Mouse (Mus musculus) gonadal fat pad, adult 2 months (tissue): ENCODE results near the gene Gpr84. TPM values are rescaled to one million over a fixed set of nuclear protein-coding genes. Genes with fewer than 3 reads are reported as not detected.
A peak's percentile ranks its signal among the peaks of the same experiment; 100 is the strongest.

Experiments
- DNase-seq: peaks from one replicate; pipeline ENCODE4 v3.0.0-alpha.2; 2012; ENCODE audit warnings: low read depth
- polyA plus RNA-seq: library from polyadenylated mRNA; depleted of rRNA; stranded (reverse); fragments of >200 nt; gene quantifications from 2 replicates; pipeline ENCODE4 v1.2.3, GENCODE M21; 2012

Gene Gpr84
- polyA plus RNA-seq, 1 experiment, result 0.39 TPM

DNA sequence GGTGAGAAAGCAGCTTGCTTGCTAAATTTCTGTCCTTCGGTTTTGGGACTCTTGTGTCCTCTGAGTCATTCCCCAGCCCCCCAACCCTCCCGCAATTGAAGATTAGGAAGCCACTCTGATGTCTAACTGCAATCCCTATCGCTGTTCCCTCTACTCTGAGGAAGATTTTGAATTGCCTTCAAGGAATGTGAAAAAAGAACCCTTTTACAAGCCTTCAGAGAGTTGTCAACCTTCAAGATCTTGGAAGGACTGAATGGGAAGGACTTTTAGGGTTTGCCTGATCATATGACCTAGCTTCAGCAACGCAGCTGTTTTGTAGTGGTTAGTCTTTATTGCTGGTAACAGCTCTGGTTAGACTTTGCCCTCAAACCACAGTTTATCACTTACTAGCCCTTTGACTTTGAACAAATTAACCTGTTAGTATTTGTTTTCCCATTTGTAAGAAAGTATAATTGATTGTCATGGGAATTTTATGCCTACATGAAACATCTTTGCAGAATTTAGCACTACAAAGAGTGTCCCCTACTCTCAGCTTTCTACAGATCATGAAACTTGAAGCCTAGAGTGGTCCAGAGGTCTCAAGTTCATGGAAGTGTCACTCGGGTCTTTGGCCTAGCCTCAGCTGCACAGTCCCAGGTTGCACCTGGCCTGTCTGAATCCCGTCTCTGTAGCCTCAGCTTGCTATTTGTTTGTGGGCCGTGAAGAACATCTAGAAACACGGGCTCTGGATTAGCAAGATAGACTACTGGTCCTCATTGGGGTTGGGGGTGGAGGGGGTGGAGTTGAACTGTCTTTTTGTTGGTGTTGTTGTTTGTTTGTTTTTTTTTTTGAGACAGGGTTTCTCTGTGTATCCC, 4.4 kb downstream of the Gpr84 start:
- no peak for DNase-seq

DNA sequence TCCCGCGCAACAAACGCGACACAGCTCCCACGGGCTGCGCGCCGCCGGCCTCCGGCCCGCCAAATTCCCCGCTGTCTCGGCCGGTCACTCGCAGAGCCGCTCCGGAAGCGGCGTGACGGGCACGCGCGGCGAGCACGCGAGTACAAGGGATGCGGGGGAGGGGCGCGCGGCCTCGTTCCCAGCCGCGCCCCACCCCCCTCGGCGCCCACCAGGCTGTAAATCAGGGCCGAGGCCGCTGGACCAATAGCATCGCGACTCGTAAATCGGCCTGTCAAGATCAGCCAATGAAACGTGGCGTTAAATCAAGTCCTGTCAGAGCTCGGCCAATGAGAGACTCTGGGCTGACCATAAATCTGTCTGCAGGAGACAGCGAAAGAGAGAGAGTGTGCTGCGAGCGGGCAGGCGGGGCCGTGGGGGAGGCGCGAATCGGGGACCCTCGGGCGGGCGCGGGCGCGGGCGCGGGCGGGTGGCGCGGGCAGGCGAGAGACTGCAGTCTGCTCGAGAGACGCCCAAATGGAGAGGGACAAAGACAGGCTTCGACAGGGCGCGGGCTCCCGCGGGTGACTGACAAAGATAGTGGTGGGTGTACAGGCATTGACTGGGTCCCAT, 5.2 kb downstream of the Gpr84 start:
- DNase-seq, result peak; percentile 87

- no peak for DNase-seq
Measured at GRCm38 (mm10) chr15:103304616-103304969, 5.8 kb downstream of the Gpr84 start.

- no peak for DNase-seq
Measured at GRCm38 (mm10) chr15:103303916-103304615, 6.3 kb downstream of the Gpr84 start.

DNA sequence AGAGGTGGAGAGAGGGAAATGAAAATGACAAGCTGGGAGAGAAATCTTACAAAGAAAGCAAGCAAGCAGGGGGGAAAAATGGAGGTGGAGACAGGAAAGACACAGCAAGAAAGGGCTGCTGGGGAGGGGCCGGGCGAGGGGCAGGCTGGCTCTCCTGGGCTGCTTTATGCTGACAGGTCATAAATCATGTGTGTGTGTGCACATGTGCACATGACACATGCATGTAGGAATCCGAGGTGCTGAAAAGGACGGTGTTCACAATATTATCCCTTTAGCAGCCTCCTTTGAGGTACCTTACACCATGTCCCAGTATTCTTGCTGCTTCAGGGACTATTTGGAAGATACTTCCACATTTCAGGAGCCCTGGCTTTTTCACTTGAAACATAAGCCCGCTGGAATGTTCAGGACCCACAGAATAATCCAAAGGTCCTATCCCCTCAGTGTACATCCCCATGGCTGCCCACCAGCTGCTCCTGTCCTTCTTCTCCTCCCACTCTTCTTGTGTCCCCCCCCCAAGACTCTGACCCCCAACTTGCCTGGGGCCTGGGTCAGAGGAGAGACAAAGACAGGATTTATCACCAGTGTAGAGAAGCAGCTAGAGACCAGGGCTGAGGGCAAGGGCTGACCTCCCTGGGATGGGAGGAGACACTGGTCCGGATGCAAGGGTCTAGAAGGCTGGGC, 7.9 kb downstream of the Gpr84 start:
- no peak for DNase-seq

GRCm38 (mm10) chr15:103301547-103302340, 8.7 kb downstream of the Gpr84 start:
- no peak for DNase-seq

DNA sequence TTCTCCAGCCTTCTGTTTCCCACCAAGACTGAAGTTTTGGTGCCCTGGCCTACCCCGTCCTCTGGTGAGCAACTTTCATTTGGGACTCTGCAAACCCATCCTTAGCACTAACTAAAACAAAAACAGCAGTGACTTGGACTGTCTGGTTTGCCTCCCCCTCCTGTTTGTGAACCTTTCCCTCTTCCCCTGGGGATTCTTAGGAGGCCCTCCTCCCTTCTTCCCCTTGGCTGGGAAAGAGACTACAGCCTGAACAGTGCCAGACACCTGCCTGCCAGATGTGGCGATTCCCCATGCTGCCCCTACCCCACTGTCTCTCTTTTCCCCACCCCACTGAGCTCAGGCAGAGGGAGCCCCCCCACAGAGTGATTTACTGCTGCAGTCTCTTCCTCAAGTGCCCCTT, 9.4 kb downstream of the Gpr84 start:
- DNase-seq, result no peak

DNA sequence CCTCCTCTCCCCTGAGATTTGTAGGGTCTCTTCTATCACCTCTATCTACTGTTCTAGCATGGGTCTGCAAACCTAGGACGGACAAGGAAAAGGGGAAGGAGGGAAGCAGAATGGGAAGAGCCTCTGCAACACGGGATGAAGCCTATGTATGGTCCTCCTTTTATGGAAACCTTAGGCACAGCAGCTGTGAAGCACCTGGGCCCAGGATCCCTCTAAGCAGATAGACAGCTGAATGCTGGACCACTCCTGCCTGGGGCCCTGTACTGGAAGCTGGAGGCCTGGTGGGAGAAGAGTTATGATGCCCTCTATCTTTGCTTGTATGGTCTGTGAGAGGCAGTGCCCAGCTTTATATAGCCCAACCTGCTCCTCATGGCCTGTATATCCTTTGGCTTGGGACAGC, 9.9 kb downstream of the Gpr84 start:
- no peak for DNase-seq

GRCm38 (mm10) chr15:103300067-103300471, 10.3 kb downstream of the Gpr84 start:
- no peak for DNase-seq

DNA sequence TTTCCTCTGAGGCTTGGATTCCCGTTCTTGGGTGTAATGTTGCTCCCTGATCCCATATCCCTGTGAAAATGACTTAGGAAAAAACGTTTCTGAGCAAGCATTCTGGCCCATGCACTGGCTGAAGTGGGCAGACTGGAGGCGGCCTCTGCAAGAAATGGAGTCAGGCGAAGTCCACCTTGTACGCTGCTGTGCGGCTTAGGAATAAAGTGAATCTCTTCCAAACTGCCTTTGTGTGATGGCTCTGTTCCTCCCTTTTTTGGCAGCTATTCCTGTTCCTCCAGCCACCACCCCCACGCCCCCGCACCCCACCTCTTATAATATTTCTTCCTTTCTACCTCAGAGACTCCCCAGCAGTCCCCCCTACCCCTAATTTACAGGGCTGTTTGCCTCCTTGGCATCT, 10.8 kb downstream of the Gpr84 start:
- no peak for DNase-seq

GRCm38 (mm10) chr15:103298861-103299616, 11.4 kb downstream of the Gpr84 start:
- no peak for DNase-seq

DNA sequence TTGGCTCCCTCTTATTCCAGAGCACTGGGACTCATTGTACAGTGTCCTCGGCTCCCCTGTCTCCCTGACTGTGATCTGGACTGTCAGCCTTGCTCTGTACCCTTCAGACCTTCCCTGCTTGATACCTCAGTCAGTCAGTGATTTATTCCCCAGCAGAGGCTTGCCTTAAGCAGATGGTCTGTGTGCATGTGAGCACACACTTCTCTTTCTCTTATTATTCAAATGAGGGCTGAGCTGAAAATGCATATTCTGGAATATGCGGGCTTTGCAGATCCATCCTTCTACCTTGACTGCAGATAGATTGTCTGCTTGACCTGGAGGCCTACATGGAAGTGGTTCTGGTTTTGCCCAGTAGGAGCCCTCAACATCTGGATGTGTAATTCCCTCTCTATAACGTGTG, 12.4 kb downstream of the Gpr84 start:
- no peak for DNase-seq

DNA sequence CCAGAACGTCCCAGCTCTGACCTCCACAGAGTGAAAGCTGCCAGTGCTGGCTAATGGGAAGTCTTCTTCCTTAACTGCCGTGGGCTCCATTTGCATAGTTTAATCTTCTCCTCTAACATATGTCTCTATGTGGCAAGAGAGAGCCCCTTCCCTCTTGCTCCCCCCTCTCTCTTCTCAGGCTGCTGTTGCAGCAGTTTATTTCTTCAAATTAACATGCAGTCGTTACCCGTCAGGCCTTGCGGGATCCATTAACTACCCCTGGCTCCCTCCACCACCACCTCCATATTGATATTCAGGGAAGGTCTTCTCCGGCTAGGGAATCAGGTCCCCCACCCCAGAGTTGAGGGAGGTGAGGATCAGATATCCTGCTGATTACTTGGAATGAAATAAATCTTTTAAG, 13.1 kb downstream of the Gpr84 start:
- no peak for DNase-seq

DNA sequence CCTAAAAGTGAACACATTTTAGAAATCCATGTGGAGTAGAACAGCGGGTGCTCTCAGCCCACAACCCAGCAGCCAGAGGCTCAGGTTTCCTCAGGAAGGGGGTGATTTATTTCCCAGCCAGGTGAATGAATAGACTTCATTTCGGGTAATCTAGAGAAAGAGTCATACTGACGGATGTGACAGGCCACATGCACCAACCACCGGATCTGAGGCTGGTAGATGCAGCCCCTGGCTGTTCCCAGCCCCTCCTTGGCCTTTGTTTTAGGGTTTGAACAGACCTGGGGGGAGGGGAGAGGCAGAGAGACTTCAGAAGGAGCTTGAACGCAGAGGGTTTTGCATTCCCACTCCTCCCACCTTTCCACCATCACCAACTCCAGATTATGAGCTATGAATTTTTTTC, 14.6 kb downstream of the Gpr84 start:
- DNase-seq, result no peak

- no peak for DNase-seq
Measured at GRCm38 (mm10) chr15:103294649-103295048, 15.8 kb downstream of the Gpr84 start.

DNA sequence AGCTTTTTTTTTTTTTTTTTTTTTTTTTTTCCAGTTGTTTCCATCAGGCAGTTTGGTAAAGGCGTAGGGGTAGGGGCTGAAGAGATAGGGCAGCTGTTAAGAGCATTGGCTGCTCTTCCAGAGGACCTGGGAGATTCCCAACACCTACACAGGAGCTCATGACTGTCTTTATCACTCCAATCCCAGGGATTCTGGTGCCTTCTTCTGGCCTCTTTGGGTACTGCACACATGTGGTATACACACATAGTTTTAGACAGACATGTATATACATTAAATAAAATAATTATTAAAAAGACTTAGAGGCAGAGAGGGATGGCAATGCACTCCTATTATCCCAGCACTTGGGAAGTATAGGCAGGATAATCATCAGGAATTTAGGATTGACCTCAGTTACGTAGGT, 17.0 kb downstream of the Gpr84 start:
- no peak for DNase-seq

- no peak for DNase-seq
Measured at GRCm38 (mm10) chr15:103292673-103293345, 17.6 kb downstream of the Gpr84 start.

GRCm38 (mm10) chr15:103290843-103291242, 19.6 kb downstream of the Gpr84 start:
- no peak for DNase-seq

DNA sequence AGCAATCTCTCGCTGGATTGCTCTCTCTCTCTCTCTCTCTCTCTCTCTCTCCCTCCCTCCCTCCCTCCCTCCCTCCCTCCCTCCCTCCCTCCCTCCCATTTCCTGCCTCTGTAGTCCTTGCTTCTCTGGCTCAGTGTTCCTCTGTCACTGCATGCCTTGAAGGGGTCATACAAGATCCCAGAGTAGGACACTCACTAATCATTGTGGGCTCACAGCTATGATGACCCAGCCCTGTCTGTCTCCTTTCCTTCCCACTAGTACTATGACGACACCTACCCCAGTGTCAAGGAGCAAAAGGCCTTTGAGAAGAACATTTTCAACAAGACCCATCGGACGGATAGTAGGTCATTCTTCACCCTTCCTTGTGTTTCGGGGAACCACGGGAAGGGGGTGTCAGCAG, 20.0 kb downstream of the Gpr84 start:
- DNase-seq, result no peak

GRCm38 (mm10) chr15:103289600-103289999, 20.8 kb downstream of the Gpr84 start:
- DNase-seq, result no peak
